Mouse (Mus musculus): ENCODE data around the gene Cplx1.

Cplx1 gene

GRCm38 (mm10) chr5:108549489-108550206 is at the start of gene Cplx1:
Gene Cplx1 (minus strand): TSS chr5:108550024.
- DNase-seq (ENCODE audit: low read depth, low spot score): no peak

- no peak for DNase-seq (ENCODE audit: low read depth, low spot score)
These were observed 31.6 kb upstream of the Cplx1 start for GRCm38 (mm10) chr5:108581361-108581891.

- DNase-seq (ENCODE audit: low read depth, low spot score): no peak
These were observed 23.2 kb upstream of the Cplx1 start for GRCm38 (mm10) chr5:108573054-108573453.

GRCm38 (mm10) chr5:108570991-108571390 is 21.2 kb upstream of the Cplx1 start:
- no peak for DNase-seq (ENCODE audit: low read depth, low spot score)

GRCm38 (mm10) chr5:108567104-108567503 is 17.3 kb upstream of the Cplx1 start:
- no peak for DNase-seq (ENCODE audit: low read depth, low spot score)

GRCm38 (mm10) chr5:108566523-108566922 is 16.7 kb upstream of the Cplx1 start:
- DNase-seq (ENCODE audit: low read depth, low spot score): no peak

- DNase-seq (ENCODE audit: low read depth, low spot score): no peak
These were observed 15.6 kb upstream of the Cplx1 start for GRCm38 (mm10) chr5:108565381-108565780.

- DNase-seq (ENCODE audit: low read depth, low spot score): no peak
These were observed 14.5 kb upstream of the Cplx1 start for GRCm38 (mm10) chr5:108564346-108564745.

GRCm38 (mm10) chr5:108562483-108562882 is 12.7 kb upstream of the Cplx1 start:
- DNase-seq (ENCODE audit: low read depth, low spot score): no peak

- DNase-seq (ENCODE audit: low read depth, low spot score): no peak
These were observed 7.2 kb upstream of the Cplx1 start for GRCm38 (mm10) chr5:108556986-108557385.

- no peak for DNase-seq (ENCODE audit: low read depth, low spot score)
These were observed 4.2 kb upstream of the Cplx1 start for GRCm38 (mm10) chr5:108554041-108554440.

- no peak for DNase-seq (ENCODE audit: low read depth, low spot score)
These were observed 377 bp upstream of the Cplx1 start for GRCm38 (mm10) chr5:108550207-108550594.

GRCm38 (mm10) chr5:108549137-108549488 is 711 bp downstream of the Cplx1 start:
- DNase-seq (ENCODE audit: low read depth, low spot score): no peak

- DNase-seq (ENCODE audit: low read depth, low spot score): no peak
These were observed 2.2 kb downstream of the Cplx1 start for GRCm38 (mm10) chr5:108547636-108548035.

GRCm38 (mm10) chr5:108543516-108544291 is 6.1 kb downstream of the Cplx1 start:
- no peak for DNase-seq (ENCODE audit: low read depth, low spot score)

GRCm38 (mm10) chr5:108534188-108534587 is 15.6 kb downstream of the Cplx1 start:
- DNase-seq (ENCODE audit: low read depth, low spot score): no peak

- no peak for DNase-seq (ENCODE audit: low read depth, low spot score)
These were observed 27.2 kb downstream of the Cplx1 start for GRCm38 (mm10) chr5:108522597-108522996.

GRCm38 (mm10) chr5:108521896-108522295 is 27.9 kb downstream of the Cplx1 start:
- no peak for DNase-seq (ENCODE audit: low read depth, low spot score)

- DNase-seq (ENCODE audit: low read depth, low spot score): no peak
These were observed 28.8 kb downstream of the Cplx1 start for GRCm38 (mm10) chr5:108521016-108521415.

- DNase-seq (ENCODE audit: low read depth, low spot score): no peak
These were observed 29.7 kb downstream of the Cplx1 start for GRCm38 (mm10) chr5:108520153-108520552.

- no peak for DNase-seq (ENCODE audit: low read depth, low spot score)
These were observed 30.9 kb downstream of the Cplx1 start for GRCm38 (mm10) chr5:108518951-108519350.

- DNase-seq (ENCODE audit: low read depth, low spot score): no peak
These were observed 31.5 kb downstream of the Cplx1 start for GRCm38 (mm10) chr5:108518106-108518885.

All from skeletal muscle tissue, adult 2 months (tissue).